Mouse (Mus musculus) lung, adult 2 months (tissue): ENCODE results near the gene Nup153.

ENCODE experiments used
- CTCF ChIP-seq: fragments of 200-500 bp; IDR thresholded peaks from 2 replicates; pipeline ENCODE4 v1.5.1; 2011; ENCODE audit warnings: mild to moderate bottlenecking, low read length, control low read depth; ENCODE audit not compliant: insufficient read depth
- POLR2A ChIP-seq: fragments of 200-500 bp; IDR thresholded peaks from 2 replicates; pipeline ENCODE4 v1.6.1; 2011; ENCODE audit warnings: low read depth, mild to moderate bottlenecking, control low read depth, low read length, borderline replicate concordance; ENCODE audit errors: extremely low read depth

GRCm38 (mm10) chr13:46651853-46652252, 75.9 kb downstream of the Nup153 start:
- TF ChIP-seq POLR2A (no peak), CTCF (no peak)
